Mouse (Mus musculus): ENCODE data around the gene Ptbp2. TPM values are rescaled to one million over a fixed set of nuclear protein-coding genes. Genes with fewer than 3 reads are reported as not detected.
A peak's percentile ranks its signal among the peaks of the same experiment; 100 is the strongest.

Ptbp2 gene
- polyA plus RNA-seq, 1 experiment from 2014 or later: 344 TPM

GRCm38 (mm10) chr3:119763772-119764171 is 20.5 kb downstream of the Ptbp2 start:
- H3K27ac ChIP-seq (replicated peaks): no peak overlapping the region
- no peak overlapping the region for H3K9ac ChIP-seq (replicated peaks)
- peaks cover 10% of the 10 kb centered on the region for H3K36me3 ChIP-seq
- H3K4me2 ChIP-seq (replicated peaks): no peak overlapping the region
- H3K9me3 ChIP-seq: no peaks in the 10 kb centered on the region
- H3K4me1 ChIP-seq: peaks cover 3% of the 10 kb centered on the region; the same call in 1 of the 2 replicates
- no peak for ATAC-seq (replicated peaks)
- 92% methylated on average over 2 of the region's 2 CpGs for WGBS
- no peak overlapping the region for H3K4me3 ChIP-seq
- H3K27me3 ChIP-seq: no peaks in the 10 kb centered on the region

GRCm38 (mm10) chr3:119761732-119762131 is 22.5 kb downstream of the Ptbp2 start:
- H3K36me3 ChIP-seq: peaks cover 13% of the 10 kb centered on the region
- H3K27me3 ChIP-seq: no peaks in the 10 kb centered on the region
- no peak overlapping the region for H3K27ac ChIP-seq (replicated peaks)
- no peak overlapping the region for H3K4me2 ChIP-seq (replicated peaks)
- 93% methylated on average over 3 of the region's 3 CpGs for WGBS
- no peaks in the 10 kb centered on the region for H3K9me3 ChIP-seq
- H3K4me1 ChIP-seq: peaks cover 3% of the 10 kb centered on the region; the same call in 1 of the 2 replicates
- ATAC-seq (replicated peaks): no peak
- no peak overlapping the region for H3K9ac ChIP-seq (replicated peaks)
- H3K4me3 ChIP-seq: no peak overlapping the region

GRCm38 (mm10) chr3:119753791-119754190 is 30.5 kb downstream of the Ptbp2 start:
- Histone ChIP-seq H3K27ac (replicated peaks) (no peak overlapping the region), H3K4me2 (replicated peaks) (no peak overlapping the region), H3K9me3 (no peaks in the 10 kb centered on the region), H3K4me1 (peaks cover 3% of the 10 kb centered on the region; the same call in 1 of the 2 replicates), H3K36me3 (peaks cover 6% of the 10 kb centered on the region; the same call in 1 of the 2 replicates), H3K4me3 (no peak overlapping the region), H3K27me3 (no peaks in the 10 kb centered on the region), H3K9ac (replicated peaks) (no peak overlapping the region)
- no peak for ATAC-seq (replicated peaks)

GRCm38 (mm10) chr3:119749551-119750249 is 34.6 kb downstream of the Ptbp2 start:
- no peak overlapping the region for H3K4me2 ChIP-seq (replicated peaks)
- no peak overlapping the region for H3K4me3 ChIP-seq
- H3K27ac ChIP-seq (replicated peaks): no peak overlapping the region
- no peaks in the 10 kb centered on the region for H3K27me3 ChIP-seq
- H3K9me3 ChIP-seq: no peaks in the 10 kb centered on the region
- WGBS: 65% methylated on average over 3 of the region's 3 CpGs
- H3K9ac ChIP-seq (replicated peaks): no peak overlapping the region
- H3K4me1 ChIP-seq: peaks cover 3% of the 10 kb centered on the region; the same call in 1 of the 2 replicates
- H3K36me3 ChIP-seq: peaks cover 17% of the 10 kb centered on the region; the same call in 1 of the 2 replicates
- ATAC-seq (replicated peaks): no peak

- no peak overlapping the region for H3K4me3 ChIP-seq
- H3K9me3 ChIP-seq: no peaks in the 10 kb centered on the region
- H3K4me1 ChIP-seq: peaks cover 3% of the 10 kb centered on the region; the same call in 1 of the 2 replicates
- no peak for ATAC-seq (replicated peaks)
- H3K27me3 ChIP-seq: no peaks in the 10 kb centered on the region
- WGBS: 90% methylated on average over 2 of the region's 2 CpGs
- H3K36me3 ChIP-seq: peaks cover 19% of the 10 kb centered on the region
- no peak overlapping the region for H3K9ac ChIP-seq (replicated peaks)
- H3K27ac ChIP-seq (replicated peaks): no peak overlapping the region
- H3K4me2 ChIP-seq (replicated peaks): no peak overlapping the region
Measured at GRCm38 (mm10) chr3:119749140-119749539, 35.1 kb downstream of the Ptbp2 start.

GRCm38 (mm10) chr3:119746656-119747055 is 37.6 kb downstream of the Ptbp2 start:
- H3K4me3 ChIP-seq: no peak overlapping the region
- H3K4me2 ChIP-seq (replicated peaks): no peak overlapping the region
- H3K9me3 ChIP-seq: no peaks in the 10 kb centered on the region
- ATAC-seq (replicated peaks): no peak
- peaks cover 3% of the 10 kb centered on the region; the same call in 1 of the 2 replicates for H3K4me1 ChIP-seq
- H3K27me3 ChIP-seq: no peaks in the 10 kb centered on the region
- 89% methylated on average over 2 of the region's 2 CpGs for WGBS
- peaks cover 27% of the 10 kb centered on the region for H3K36me3 ChIP-seq
- no peak overlapping the region for H3K9ac ChIP-seq (replicated peaks)
- H3K27ac ChIP-seq (replicated peaks): no peak overlapping the region

- 34% methylated on average over 1 of the region's 1 CpGs for WGBS
- Histone ChIP-seq H3K27me3 (no peaks in the 10 kb centered on the region), H3K9ac (replicated peaks) (no peak overlapping the region), H3K9me3 (no peaks in the 10 kb centered on the region), H3K4me3 (no peak overlapping the region), H3K27ac (replicated peaks) (no peak overlapping the region), H3K36me3 (peaks cover 27% of the 10 kb centered on the region), H3K4me2 (replicated peaks) (no peak overlapping the region), H3K4me1 (peaks cover 3% of the 10 kb centered on the region; the same call in 1 of the 2 replicates)
- ATAC-seq (replicated peaks): no peak
Measured at GRCm38 (mm10) chr3:119745801-119746200, 38.5 kb downstream of the Ptbp2 start.

GRCm38 (mm10) chr3:119729863-119730262 is 54.4 kb downstream of the Ptbp2 start:
- H3K27ac ChIP-seq (replicated peaks): no peak overlapping the region
- H3K36me3 ChIP-seq: peaks cover 16% of the 10 kb centered on the region
- no peak overlapping the region for H3K9ac ChIP-seq (replicated peaks)
- H3K4me3 ChIP-seq: no peak overlapping the region
- H3K9me3 ChIP-seq: no peaks in the 10 kb centered on the region
- H3K4me1 ChIP-seq: no peaks in the 10 kb centered on the region
- WGBS: 85% methylated on average over 2 of the region's 2 CpGs
- ATAC-seq (replicated peaks): no peak
- no peak overlapping the region for H3K4me2 ChIP-seq (replicated peaks)
- H3K27me3 ChIP-seq: no peaks in the 10 kb centered on the region

- H3K9ac ChIP-seq (replicated peaks): no peak overlapping the region
- no peak overlapping the region for H3K27ac ChIP-seq (replicated peaks)
- H3K4me2 ChIP-seq (replicated peaks): no peak overlapping the region
- H3K36me3 ChIP-seq: no peaks in the 10 kb centered on the region
- no peaks in the 10 kb centered on the region for H3K9me3 ChIP-seq
- no peak overlapping the region for H3K4me3 ChIP-seq
- H3K4me1 ChIP-seq: no peaks in the 10 kb centered on the region
- 97% methylated on average over 5 of the region's 5 CpGs for WGBS
- peak; percentile 65 for ATAC-seq (replicated peaks)
- H3K27me3 ChIP-seq: no peaks in the 10 kb centered on the region
Measured at GRCm38 (mm10) chr3:119712066-119712465, 72.2 kb downstream of the Ptbp2 start.

- no peaks in the 10 kb centered on the region for H3K9me3 ChIP-seq
- H3K27me3 ChIP-seq: no peaks in the 10 kb centered on the region
- H3K4me1 ChIP-seq: no peaks in the 10 kb centered on the region
- no peak overlapping the region for H3K4me3 ChIP-seq
- 95% methylated on average over 3 of the region's 3 CpGs for WGBS
- no peak overlapping the region for H3K9ac ChIP-seq (replicated peaks)
- H3K4me2 ChIP-seq (replicated peaks): no peak overlapping the region
- H3K27ac ChIP-seq (replicated peaks): no peak overlapping the region
- ATAC-seq (replicated peaks): peak; percentile 16; the same call in 1 of the 2 replicates
- H3K36me3 ChIP-seq: no peaks in the 10 kb centered on the region
Measured at GRCm38 (mm10) chr3:119711503-119711902, 72.8 kb downstream of the Ptbp2 start.

- Histone ChIP-seq H3K4me3 (no peak overlapping the region), H3K27ac (replicated peaks) (no peak overlapping the region), H3K9ac (replicated peaks) (no peak overlapping the region), H3K36me3 (no peaks in the 10 kb centered on the region), H3K9me3 (no peaks in the 10 kb centered on the region), H3K4me2 (replicated peaks) (no peak overlapping the region), H3K27me3 (no peaks in the 10 kb centered on the region), H3K4me1 (no peaks in the 10 kb centered on the region)
- 84% methylated on average over 3 of the region's 3 CpGs for WGBS
- ATAC-seq (replicated peaks): no peak
Measured at GRCm38 (mm10) chr3:119701467-119701866, 82.8 kb downstream of the Ptbp2 start.

- H3K27me3 ChIP-seq: no peaks in the 10 kb centered on the region
- peak; percentile 63; the same call in 1 of the 2 replicates for ATAC-seq (replicated peaks)
- WGBS: 42% methylated on average over 6 of the region's 6 CpGs
- H3K9ac ChIP-seq (replicated peaks): no peak overlapping the region
- H3K27ac ChIP-seq (replicated peaks): no peak overlapping the region
- H3K4me1 ChIP-seq: 0 out of 2 replicates have a peak, but pooled peaks cover 5% of the 10 kb centered on the region
- H3K4me3 ChIP-seq: no peak overlapping the region
- H3K9me3 ChIP-seq: no peaks in the 10 kb centered on the region
- H3K4me2 ChIP-seq (replicated peaks): no peak overlapping the region
- no peaks in the 10 kb centered on the region for H3K36me3 ChIP-seq
Measured at GRCm38 (mm10) chr3:119684741-119685140, 99.5 kb downstream of the Ptbp2 start.

Data from forebrain, embryonic 15.5 days (tissue).